Mouse (Mus musculus): Measurements from ENCODE around the gene Wfdc1. TPM values are rescaled to one million over a fixed set of nuclear protein-coding genes. Genes with fewer than 3 reads are reported as not detected.

Gene Wfdc1
- polyA plus RNA-seq, 1 experiment from 2014 or later: 3.4 TPM

GRCm38 (mm10) chr8:119727093-119727492 is 60.9 kb downstream of the Wfdc1 start:
- ATAC-seq (ENCODE audit: insufficient read depth) (no peak), DNase-seq (no peak)
- Histone ChIP-seq H3K36me3 (ENCODE audit: insufficient read depth) (no peaks in the 10 kb centered on the region), H3K4me2 (no peak overlapping the region), H3K9ac (no peak overlapping the region), H3K27ac (ENCODE audit: low read depth) (no peak overlapping the region), H3K4me3 (ENCODE audit: low read depth, low read length) (no peak overlapping the region), H3K9me3 (ENCODE audit: low read depth, low read length) (no peaks in the 10 kb centered on the region), H3K4me1 (ENCODE audit: insufficient read depth) (no peaks in the 10 kb centered on the region), H3K27me3 (ENCODE audit: insufficient read depth, low read length) (no peaks in the 10 kb centered on the region)
- no peak for TF ChIP-seq CTCF (IDR thresholded peaks at IDR 0.05; ENCODE audit: low read depth)
- 74% methylated on average over 8 of the region's 8 CpGs for WGBS

- no peak overlapping the region for H3K4me2 ChIP-seq
- H3K4me1 ChIP-seq (ENCODE audit: insufficient read depth): no peaks in the 10 kb centered on the region
- no peak for TF ChIP-seq CTCF (IDR thresholded peaks at IDR 0.05; ENCODE audit: low read depth)
- H3K9ac ChIP-seq: no peak overlapping the region
- no peaks in the 10 kb centered on the region for H3K36me3 ChIP-seq (ENCODE audit: insufficient read depth)
- no peaks in the 10 kb centered on the region for H3K9me3 ChIP-seq (ENCODE audit: low read depth, low read length)
- ATAC-seq (ENCODE audit: insufficient read depth): no peak
- no peak overlapping the region for H3K4me3 ChIP-seq (ENCODE audit: low read depth, low read length)
- H3K27me3 ChIP-seq (ENCODE audit: insufficient read depth, low read length): no peaks in the 10 kb centered on the region
- DNase-seq: no peak
- WGBS: 78% methylated on average over 8 of the region's 8 CpGs
- no peak overlapping the region for H3K27ac ChIP-seq (ENCODE audit: low read depth)
Measured at GRCm38 (mm10) chr8:119728351-119728895, 62.3 kb downstream of the Wfdc1 start.

GRCm38 (mm10) chr8:119732072-119732471 is 65.9 kb downstream of the Wfdc1 start:
- no peaks in the 10 kb centered on the region for H3K9me3 ChIP-seq (ENCODE audit: low read depth, low read length)
- no peak overlapping the region for H3K4me3 ChIP-seq (ENCODE audit: low read depth, low read length)
- H3K4me2 ChIP-seq: no peak overlapping the region
- H3K4me1 ChIP-seq (ENCODE audit: insufficient read depth): no peaks in the 10 kb centered on the region
- H3K27ac ChIP-seq (ENCODE audit: low read depth): no peak overlapping the region
- TF ChIP-seq CTCF (IDR thresholded peaks at IDR 0.05; ENCODE audit: low read depth): no peak
- 77% methylated on average over 13 of the region's 13 CpGs for WGBS
- no peak overlapping the region for H3K9ac ChIP-seq
- H3K27me3 ChIP-seq (ENCODE audit: insufficient read depth, low read length): no peaks in the 10 kb centered on the region
- ATAC-seq (ENCODE audit: insufficient read depth): no peak
- H3K36me3 ChIP-seq (ENCODE audit: insufficient read depth): no peaks in the 10 kb centered on the region
- DNase-seq: no peak

- no peaks in the 10 kb centered on the region for H3K27me3 ChIP-seq (ENCODE audit: insufficient read depth, low read length)
- no peak for TF ChIP-seq CTCF (IDR thresholded peaks at IDR 0.05; ENCODE audit: low read depth)
- H3K4me3 ChIP-seq (ENCODE audit: low read depth, low read length): no peak overlapping the region
- no peaks in the 10 kb centered on the region for H3K9me3 ChIP-seq (ENCODE audit: low read depth, low read length)
- H3K36me3 ChIP-seq (ENCODE audit: insufficient read depth): no peaks in the 10 kb centered on the region
- H3K4me1 ChIP-seq (ENCODE audit: insufficient read depth): no peaks in the 10 kb centered on the region
- DNase-seq (no peak), ATAC-seq (ENCODE audit: insufficient read depth) (no peak)
- H3K27ac ChIP-seq (ENCODE audit: low read depth): no peak overlapping the region
- H3K9ac ChIP-seq: no peak overlapping the region
- WGBS: 84% methylated on average over 10 of the region's 10 CpGs
- no peak overlapping the region for H3K4me2 ChIP-seq
Measured at GRCm38 (mm10) chr8:119736348-119736917, 70.3 kb downstream of the Wfdc1 start.

- ATAC-seq (ENCODE audit: insufficient read depth) (no peak), DNase-seq (no peak)
- Histone ChIP-seq H3K27ac (ENCODE audit: low read depth) (no peak overlapping the region), H3K4me3 (ENCODE audit: low read depth, low read length) (no peak overlapping the region), H3K27me3 (ENCODE audit: insufficient read depth, low read length) (no peaks in the 10 kb centered on the region), H3K9me3 (ENCODE audit: low read depth, low read length) (no peaks in the 10 kb centered on the region), H3K36me3 (ENCODE audit: insufficient read depth) (no peaks in the 10 kb centered on the region), H3K4me2 (no peak overlapping the region), H3K9ac (no peak overlapping the region), H3K4me1 (ENCODE audit: insufficient read depth) (no peaks in the 10 kb centered on the region)
- no peak for TF ChIP-seq CTCF (IDR thresholded peaks at IDR 0.05; ENCODE audit: low read depth)
- WGBS: 61% methylated on average over 11 of the region's 11 CpGs
Measured at GRCm38 (mm10) chr8:119737093-119737900, 71.1 kb downstream of the Wfdc1 start.

Other genes with a start within 250 kb of the Wfdc1 start
- gene Osgin1, start 232.2 kb upstream of the Wfdc1 start, polyA plus RNA-seq (2014; fragmentation: Nextera tagmentation; extraction: Ambion mirVana): 0.53 and 0.85 TPM in 2 replicates
- gene Necab2, start 219.6 kb upstream of the Wfdc1 start, polyA plus RNA-seq (2014; fragmentation: Nextera tagmentation; extraction: Ambion mirVana): 1.9 and 2.2 TPM in 2 replicates
- gene Slc38a8, start 164.7 kb upstream of the Wfdc1 start, polyA plus RNA-seq (2014; fragmentation: Nextera tagmentation; extraction: Ambion mirVana): not detected in 2 replicates
- gene Mbtps1, start 107.6 kb upstream of the Wfdc1 start, polyA plus RNA-seq (2014; fragmentation: Nextera tagmentation; extraction: Ambion mirVana): 125 and 128 TPM in 2 replicates
- gene Hsdl1, start 91.2 kb upstream of the Wfdc1 start, polyA plus RNA-seq (2014; fragmentation: Nextera tagmentation; extraction: Ambion mirVana): 25.9 and 26.8 TPM in 2 replicates
- 0.24 TPM in 1 of 2 replicates, not detected in the other for gene Dnaaf1, start 91.1 kb upstream of the Wfdc1 start, polyA plus RNA-seq (2014; fragmentation: Nextera tagmentation; extraction: Ambion mirVana)
- gene Taf1c, start 61.1 kb upstream of the Wfdc1 start, polyA plus RNA-seq (2014; fragmentation: Nextera tagmentation; extraction: Ambion mirVana): 9.0 and 10.4 TPM in 2 replicates
- gene Adad2, start 53.6 kb upstream of the Wfdc1 start, polyA plus RNA-seq (2014; fragmentation: Nextera tagmentation; extraction: Ambion mirVana): 0.09 TPM in 1 of 2 replicates, not detected in the other
- gene Kcng4, start 30.7 kb upstream of the Wfdc1 start, polyA plus RNA-seq (2014; fragmentation: Nextera tagmentation; extraction: Ambion mirVana): not detected in 2 replicates
- gene Atp2c2, start 33.6 kb downstream of the Wfdc1 start, polyA plus RNA-seq (2014; fragmentation: Nextera tagmentation; extraction: Ambion mirVana): 1.8 and 1.9 TPM in 2 replicates
- gene Tldc1, start 112.1 kb downstream of the Wfdc1 start, polyA plus RNA-seq (2014; fragmentation: Nextera tagmentation; extraction: Ambion mirVana): 9.7 and 10.3 TPM in 2 replicates
- 201 and 204 TPM in 2 replicates for gene Cotl1, start 174.2 kb downstream of the Wfdc1 start, polyA plus RNA-seq (2014; fragmentation: Nextera tagmentation; extraction: Ambion mirVana)
- 11.5 and 11.8 TPM in 2 replicates for gene Klhl36, start 195.9 kb downstream of the Wfdc1 start, polyA plus RNA-seq (2014; fragmentation: Nextera tagmentation; extraction: Ambion mirVana)
- gene Usp10, start 244.0 kb downstream of the Wfdc1 start, polyA plus RNA-seq (2014; fragmentation: Nextera tagmentation; extraction: Ambion mirVana): 142 and 155 TPM in 2 replicates
- not detected in 2 replicates for gene Gm20388, start 244.5 kb downstream of the Wfdc1 start, polyA plus RNA-seq (2014; fragmentation: Nextera tagmentation; extraction: Ambion mirVana)